In genomic region chr9:44338574-44338973, GRCm38 (mm10) we compare ENCODE assay signal across 1 mouse cellular context.
TF ChIP-seq lines count a peak whose summit lies in the region.

No protein-coding gene starts in this region.

TF ChIP-seq in CH12.LX, 34 proteins besides CTCF, POLR2A, EP300 and RAD21:
- TF ChIP-seq KAT2A (IDR thresholded peaks at IDR 0.05; ENCODE audit: insufficient replicate concordance, low read length) (no peak), SMC3 (IDR thresholded peaks at IDR 0.05; ENCODE audit: low read depth, low read length) (peak; percentile 17; the same call in 1 of the 2 replicates)
